Mouse (Mus musculus) ovary, postnatal 36 days (tissue): ENCODE data around the gene Os9.
"Not testable (repeated sequence)": the region's sequence is repeated elsewhere in the genome, so short reads cannot be mapped to it uniquely, and the experiment has no call there.

Experiments used
- DNase-seq: peaks from one replicate; pipeline ENCODE4 v3.0.0; 2022; ENCODE audit warnings: low spot score, mixed read lengths

The Os9 gene

GRCm38 (mm10) chr10:127121066-127121477 lies at the start of gene Os9:
TSS of gene Os9 (minus strand) at chr10:127121131.
- peak; percentile 93 for DNase-seq

GRCm38 (mm10) chr10:127170002-127170401 lies 49.1 kb upstream of the Os9 start:
- no peak for DNase-seq

GRCm38 (mm10) chr10:127167614-127168192 lies 46.8 kb upstream of the Os9 start:
- no peak for DNase-seq

- DNase-seq, result no peak
Observed at GRCm38 (mm10) chr10:127166771-127167613, 46.1 kb upstream of the Os9 start.

GRCm38 (mm10) chr10:127166404-127166715 lies 45.4 kb upstream of the Os9 start:
- no peak for DNase-seq

GRCm38 (mm10) chr10:127165654-127166403 lies 44.9 kb upstream of the Os9 start:
- peak; percentile 32 for DNase-seq

- no peak for DNase-seq
Observed at GRCm38 (mm10) chr10:127165354-127165653, 44.4 kb upstream of the Os9 start.

GRCm38 (mm10) chr10:127164631-127165353 lies 43.9 kb upstream of the Os9 start, which contains the start of gene B4galnt1:
TSS of gene B4galnt1 (plus strand) at chr10:127165225.
- DNase-seq, result peak; percentile 75

GRCm38 (mm10) chr10:127164190-127164589 lies 43.3 kb upstream of the Os9 start:
- no peak for DNase-seq

GRCm38 (mm10) chr10:127162771-127163261 lies 41.9 kb upstream of the Os9 start:
- DNase-seq, result not testable (repeated sequence)

- DNase-seq, result no peak
Observed at GRCm38 (mm10) chr10:127160728-127161127, 39.8 kb upstream of the Os9 start.

GRCm38 (mm10) chr10:127160081-127160480 lies 39.1 kb upstream of the Os9 start:
- DNase-seq, result no peak

GRCm38 (mm10) chr10:127158471-127158870 lies 37.5 kb upstream of the Os9 start:
- DNase-seq, result no peak

GRCm38 (mm10) chr10:127156511-127156910 lies 35.6 kb upstream of the Os9 start:
- DNase-seq, result no peak

- DNase-seq, result no peak
Observed at GRCm38 (mm10) chr10:127156089-127156488, 35.2 kb upstream of the Os9 start.

GRCm38 (mm10) chr10:127154652-127155051 lies 33.7 kb upstream of the Os9 start:
- DNase-seq, result no peak

GRCm38 (mm10) chr10:127154241-127154640 lies 33.3 kb upstream of the Os9 start:
- no peak for DNase-seq

- DNase-seq, result no peak
Observed at GRCm38 (mm10) chr10:127153323-127153722, 32.4 kb upstream of the Os9 start.

GRCm38 (mm10) chr10:127152556-127152955 lies 31.6 kb upstream of the Os9 start:
- not testable (repeated sequence) for DNase-seq

- not testable (repeated sequence) for DNase-seq
Observed at GRCm38 (mm10) chr10:127151233-127151632, 30.3 kb upstream of the Os9 start.

GRCm38 (mm10) chr10:127150471-127150872 lies 29.5 kb upstream of the Os9 start:
- DNase-seq, result no peak

- no peak for DNase-seq
Observed at GRCm38 (mm10) chr10:127147135-127147534, 26.2 kb upstream of the Os9 start.
